Mouse (Mus musculus) regulatory T cell (primary cell): Measurements from ENCODE around the gene 1700019N19Rik.

Experiments used
- in situ Hi-C: fragments of 300-600 bp; cut with MboI, MseI; formaldehyde crosslinking; loops from one replicate; pipeline ENCODE4 v1.15.1; 2025; ENCODE audit warnings: high pct_unique_total_duplicates

Gene 1700019N19Rik

GRCm38 (mm10) chr19:58808864-58809263 lies 14.6 kb upstream of the 1700019N19Rik start:
- in situ Hi-C loops, result no loop called here

GRCm38 (mm10) chr19:58806364-58806763 lies 12.1 kb upstream of the 1700019N19Rik start:
- in situ Hi-C loops, result no loop called here

GRCm38 (mm10) chr19:58805191-58805779 lies 11.0 kb upstream of the 1700019N19Rik start:
- in situ Hi-C loops, result no loop called here

GRCm38 (mm10) chr19:58795114-58795669 lies 931 bp upstream of the 1700019N19Rik start:
- in situ Hi-C loops, result no loop called here

GRCm38 (mm10) chr19:58789194-58789593 lies 5.1 kb downstream of the 1700019N19Rik start:
- in situ Hi-C loops, result no loop called here

- in situ Hi-C loops, result no loop called here
Measured at GRCm38 (mm10) chr19:58783938-58784337, 10.3 kb downstream of the 1700019N19Rik start.

- in situ Hi-C loops, result no loop called here
Measured at GRCm38 (mm10) chr19:58781566-58781965, 12.7 kb downstream of the 1700019N19Rik start.

- in situ Hi-C loops, result no loop called here
Measured at GRCm38 (mm10) chr19:58776461-58776860, 17.8 kb downstream of the 1700019N19Rik start.

GRCm38 (mm10) chr19:58767329-58767728 lies 26.9 kb downstream of the 1700019N19Rik start:
- in situ Hi-C loops, result no loop called here

GRCm38 (mm10) chr19:58762848-58763541 lies 31.3 kb downstream of the 1700019N19Rik start:
- in situ Hi-C loops, result no loop called here

GRCm38 (mm10) chr19:58762316-58762715 lies 31.9 kb downstream of the 1700019N19Rik start:
- in situ Hi-C loops, result no loop called here

GRCm38 (mm10) chr19:58759423-58759822 lies 34.8 kb downstream of the 1700019N19Rik start, which contains the start of gene Pnliprp2:
TSS of gene Pnliprp2 (plus strand) at chr19:58759719.
- in situ Hi-C loops, result no loop called here

GRCm38 (mm10) chr19:58758871-58759270 lies 35.4 kb downstream of the 1700019N19Rik start:
- in situ Hi-C loops, result no loop called here

GRCm38 (mm10) chr19:58751504-58751903 lies 42.8 kb downstream of the 1700019N19Rik start:
- in situ Hi-C loops, result no loop called here

GRCm38 (mm10) chr19:58750822-58751221 lies 43.4 kb downstream of the 1700019N19Rik start:
- in situ Hi-C loops, result no loop called here

GRCm38 (mm10) chr19:58747498-58748000 lies 46.7 kb downstream of the 1700019N19Rik start:
- in situ Hi-C loops, result no loop called here

GRCm38 (mm10) chr19:58743736-58744135 lies 50.5 kb downstream of the 1700019N19Rik start:
- in situ Hi-C loops, result no loop called here

- in situ Hi-C loops, result no loop called here
Measured at GRCm38 (mm10) chr19:58742711-58743110, 51.5 kb downstream of the 1700019N19Rik start.

GRCm38 (mm10) chr19:58741036-58741435 lies 53.2 kb downstream of the 1700019N19Rik start:
- in situ Hi-C loops, result no loop called here

- in situ Hi-C loops, result no loop called here
Measured at GRCm38 (mm10) chr19:58738111-58738510, 56.1 kb downstream of the 1700019N19Rik start.
